Mouse (Mus musculus) liver, adult 2 months (tissue): ENCODE measurements around the gene Exosc5.

Source experiments
- CTCF ChIP-seq: fragments of 200-500 bp; IDR thresholded peaks from 2 replicates; pipeline ENCODE4 v1.5.1; 2011; ENCODE audit warnings: low read depth, low read length, control low read depth
- POLR2A ChIP-seq: fragments of 200-500 bp; IDR thresholded peaks from 2 replicates; pipeline ENCODE4 v1.6.1; 2011; ENCODE audit warnings: low read length, control low read depth; ENCODE audit not compliant: insufficient read depth; ENCODE audit errors: extremely low read depth

- TF ChIP-seq POLR2A: no peak
- TF ChIP-seq CTCF: no peak
These were observed 25.7 kb downstream of the Exosc5 start for GRCm38 (mm10) chr7:25684659-25685058.
